Mouse (Mus musculus): ENCODE results near the gene Txndc8. TPM values are rescaled to one million over a fixed set of nuclear protein-coding genes. Genes with fewer than 3 reads are reported as not detected.

Txndc8 gene
- polyA plus RNA-seq, 1 experiment from 2014 or later = not detected

- no peak overlapping the region for H3K9ac ChIP-seq
- H3K4me3 ChIP-seq = no peak overlapping the region
- H3K9me3 ChIP-seq (replicated peaks) = no peaks in the 10 kb centered on the region; the same call in 1 of the 2 replicates
- H3K27ac ChIP-seq = no peak overlapping the region
- H3K27me3 ChIP-seq = no peaks in the 10 kb centered on the region
- H3K4me2 ChIP-seq (replicated peaks) = no peak overlapping the region
- 88% methylated on average over 6 of the region's 6 CpGs for WGBS
- no peaks in the 10 kb centered on the region for H3K4me1 ChIP-seq
- no peak for ATAC-seq (ENCODE audit: low FRiP score)
- no peaks in the 10 kb centered on the region for H3K36me3 ChIP-seq
Measured at GRCm38 (mm10) chr4:57974400-57975117, 34.4 kb downstream of the Txndc8 start.

- no peaks in the 10 kb centered on the region for H3K36me3 ChIP-seq
- ATAC-seq (ENCODE audit: low FRiP score) = no peak
- WGBS = 79% methylated on average over 6 of the region's 6 CpGs
Measured at GRCm38 (mm10) chr4:57973592-57974268, 35.2 kb downstream of the Txndc8 start.

GRCm38 (mm10) chr4:57970285-57970684, 38.6 kb downstream of the Txndc8 start:
- Histone ChIP-seq H3K27ac (no peak overlapping the region), H3K36me3 (no peaks in the 10 kb centered on the region), H3K9me3 (replicated peaks) (no peaks in the 10 kb centered on the region), H3K4me3 (no peak overlapping the region), H3K27me3 (no peaks in the 10 kb centered on the region), H3K4me1 (no peaks in the 10 kb centered on the region), H3K9ac (no peak overlapping the region), H3K4me2 (replicated peaks) (no peak overlapping the region)
- no peak for ATAC-seq (ENCODE audit: low FRiP score)

More at GRCm38 (mm10) chr4:57973592-57974268, 35.2 kb downstream of the Txndc8 start:
- no peak overlapping the region for H3K9ac ChIP-seq
- H3K9me3 ChIP-seq (replicated peaks) = no peaks in the 10 kb centered on the region
- H3K4me1 ChIP-seq = no peaks in the 10 kb centered on the region
- H3K27ac ChIP-seq = no peak overlapping the region
- H3K27me3 ChIP-seq = no peaks in the 10 kb centered on the region
- no peak overlapping the region for H3K4me3 ChIP-seq
- no peak overlapping the region for H3K4me2 ChIP-seq (replicated peaks)

GRCm38 (mm10) chr4:57967195-57967594, 41.7 kb downstream of the Txndc8 start:
- H3K9ac ChIP-seq = no peak overlapping the region
- H3K4me3 ChIP-seq = no peak overlapping the region
- H3K27me3 ChIP-seq = no peaks in the 10 kb centered on the region
- 75% methylated on average over 3 of the region's 3 CpGs for WGBS
- H3K4me1 ChIP-seq = no peaks in the 10 kb centered on the region
- no peak overlapping the region for H3K27ac ChIP-seq
- H3K36me3 ChIP-seq = no peaks in the 10 kb centered on the region
- H3K9me3 ChIP-seq (replicated peaks) = no peaks in the 10 kb centered on the region
- H3K4me2 ChIP-seq (replicated peaks) = no peak overlapping the region
- no peak for ATAC-seq (ENCODE audit: low FRiP score)

- Histone ChIP-seq H3K4me2 (replicated peaks) (no peak overlapping the region), H3K27me3 (no peaks in the 10 kb centered on the region), H3K36me3 (no peaks in the 10 kb centered on the region), H3K9me3 (replicated peaks) (no peaks in the 10 kb centered on the region), H3K27ac (no peak overlapping the region), H3K9ac (no peak overlapping the region), H3K4me1 (no peaks in the 10 kb centered on the region), H3K4me3 (no peak overlapping the region)
- no peak for ATAC-seq (ENCODE audit: low FRiP score)
- 93% methylated on average over 4 of the region's 4 CpGs for WGBS
Measured at GRCm38 (mm10) chr4:57965516-57965915, 43.4 kb downstream of the Txndc8 start.

- no peak overlapping the region for H3K4me2 ChIP-seq (replicated peaks)
- H3K9me3 ChIP-seq (replicated peaks) = no peaks in the 10 kb centered on the region
- WGBS = 40% methylated on average over 1 of the region's 1 CpGs
- H3K36me3 ChIP-seq = no peaks in the 10 kb centered on the region
- no peak overlapping the region for H3K9ac ChIP-seq
- no peak for ATAC-seq (ENCODE audit: low FRiP score)
- no peaks in the 10 kb centered on the region for H3K27me3 ChIP-seq
- no peak overlapping the region for H3K27ac ChIP-seq
- no peaks in the 10 kb centered on the region for H3K4me1 ChIP-seq
- H3K4me3 ChIP-seq = no peak overlapping the region
Measured at GRCm38 (mm10) chr4:57964143-57964542, 44.8 kb downstream of the Txndc8 start.

GRCm38 (mm10) chr4:57959056-57959455, 49.9 kb downstream of the Txndc8 start:
- Histone ChIP-seq H3K36me3 (no peaks in the 10 kb centered on the region), H3K9me3 (replicated peaks) (no peaks in the 10 kb centered on the region), H3K4me3 (no peak overlapping the region), H3K27me3 (no peaks in the 10 kb centered on the region), H3K27ac (no peak overlapping the region), H3K4me2 (replicated peaks) (no peak overlapping the region), H3K4me1 (peaks cover 19% of the 10 kb centered on the region), H3K9ac (no peak overlapping the region)
- 88% methylated on average over 8 of the region's 8 CpGs for WGBS
- ATAC-seq (ENCODE audit: low FRiP score) = no peak

- Histone ChIP-seq H3K27ac (no peak overlapping the region), H3K9me3 (replicated peaks) (no peaks in the 10 kb centered on the region), H3K9ac (no peak overlapping the region), H3K4me1 (peaks cover 24% of the 10 kb centered on the region), H3K27me3 (no peaks in the 10 kb centered on the region), H3K4me2 (replicated peaks) (no peak overlapping the region), H3K36me3 (no peaks in the 10 kb centered on the region), H3K4me3 (no peak overlapping the region)
- 69% methylated on average over 9 of the region's 9 CpGs for WGBS
- ATAC-seq (ENCODE audit: low FRiP score) = no peak
Measured at GRCm38 (mm10) chr4:57958098-57958497, 50.8 kb downstream of the Txndc8 start.

GRCm38 (mm10) chr4:57957200-57958085, 51.5 kb downstream of the Txndc8 start:
- H3K27ac ChIP-seq = peak overlapping the region; percentile 81; the same call in 1 of the 2 replicates
- no peaks in the 10 kb centered on the region for H3K9me3 ChIP-seq (replicated peaks)
- no peaks in the 10 kb centered on the region for H3K36me3 ChIP-seq
- peak overlapping the region; percentile 72 for H3K4me2 ChIP-seq (replicated peaks)
- H3K4me1 ChIP-seq = peaks cover 24% of the 10 kb centered on the region
- 53% methylated on average over 11 of the region's 11 CpGs for WGBS
- no peak overlapping the region for H3K9ac ChIP-seq
- no peaks in the 10 kb centered on the region for H3K27me3 ChIP-seq
- ATAC-seq (ENCODE audit: low FRiP score) = no peak
- H3K4me3 ChIP-seq = peak overlapping the region; percentile 81

GRCm38 (mm10) chr4:57956029-57956960, 52.6 kb downstream of the Txndc8 start, which contains the start of gene Txn1:
Txn1 (minus strand) TSS chr4:57956411.
- peaks cover 9% of the 10 kb centered on the region for H3K36me3 ChIP-seq
- H3K27ac ChIP-seq = peak within 1 kb of the TSS; percentile 89
- H3K4me1 ChIP-seq = peaks cover 24% of the 10 kb centered on the region
- under 1% methylated on average over 70 of the region's 71 CpGs for WGBS
- peaks cover 5% of the 10 kb centered on the region; the same call in 1 of the 2 replicates for H3K9me3 ChIP-seq (replicated peaks)
- H3K27me3 ChIP-seq = no peaks in the 10 kb centered on the region
- peak within 1 kb of the TSS; percentile 81 for H3K4me3 ChIP-seq
- H3K9ac ChIP-seq = peak within 1 kb of the TSS; percentile 85
- H3K4me2 ChIP-seq (replicated peaks) = peak within 1 kb of the TSS; percentile 72
- peak; percentile 98 for ATAC-seq (ENCODE audit: low FRiP score)

- under 1% methylated on average over 25 of the region's 25 CpGs for WGBS
- Histone ChIP-seq H3K4me1 (peaks cover 24% of the 10 kb centered on the region), H3K9ac (peak overlapping the region; percentile 85), H3K4me3 (peak overlapping the region; percentile 81), H3K9me3 (replicated peaks) (peaks cover 10% of the 10 kb centered on the region), H3K36me3 (peaks cover 16% of the 10 kb centered on the region), H3K27ac (peak overlapping the region; percentile 89), H3K4me2 (replicated peaks) (peak overlapping the region; percentile 72), H3K27me3 (no peaks in the 10 kb centered on the region)
- ATAC-seq (ENCODE audit: low FRiP score) = peak; percentile 49
Measured at GRCm38 (mm10) chr4:57955544-57955958, 53.4 kb downstream of the Txndc8 start.
